Mouse (Mus musculus) heart, adult 2 months (tissue): ENCODE results near the gene Fam32a.

Source experiments
- CTCF ChIP-seq: fragments of 200-600 bp; IDR thresholded peaks from 2 replicates; pipeline ENCODE4 v1.8.1; 2022; ENCODE audit warnings: antibody characterized with exemption, mild to moderate bottlenecking, moderate library complexity
- EP300 ChIP-seq: fragments of 200-500 bp; IDR thresholded peaks from 2 replicates; pipeline ENCODE4 v1.6.1; 2011; ENCODE audit warnings: low read depth, low read length, control low read depth; ENCODE audit not compliant: insufficient read depth

- TF ChIP-seq EP300 (no peak), CTCF (no peak)
Measured at GRCm38 (mm10) chr8:72187793-72188331, 31.7 kb upstream of the Fam32a start.
